Mouse (Mus musculus): ENCODE results near the gene Caps2. TPM values are rescaled to one million over a fixed set of nuclear protein-coding genes. Genes with fewer than 3 reads are reported as not detected.
"Not testable (repeated sequence)": the region's sequence is repeated elsewhere in the genome, so short reads cannot be mapped to it uniquely, and the experiment has no call there.

Caps2 gene
- polyA plus RNA-seq, 1 experiment from 2014 or later = not detected

GRCm38 (mm10) chr10:112139834-112140233 is 23.6 kb upstream of the Caps2 start:
- TF ChIP-seq CTCF (IDR thresholded peaks at IDR 0.05; ENCODE audit: low read depth) (no peak), EP300 (IDR thresholded peaks at IDR 0.05; ENCODE audit: low read depth) (no peak; the same call in 1 of the 2 replicates)
- no peak overlapping the region for H3K4me3 ChIP-seq (ENCODE audit: low read depth, low read length)
- H3K4me1 ChIP-seq (ENCODE audit: insufficient read depth) = no peaks in the 10 kb centered on the region
- H3K9ac ChIP-seq (replicated peaks) = no peak overlapping the region
- DNase-seq = no peak
- no peaks in the 10 kb centered on the region for H3K9me3 ChIP-seq (ENCODE audit: low read length)
- no peaks in the 10 kb centered on the region for H3K27me3 ChIP-seq (ENCODE audit: insufficient read depth, low read length)
- no peak overlapping the region for H3K27ac ChIP-seq (ENCODE audit: low read depth)
- WGBS (ENCODE audit: insufficient replicate concordance) = 26% methylated on average over 2 of the region's 2 CpGs
- H3K36me3 ChIP-seq (replicated peaks; ENCODE audit: insufficient read depth, low read length) = no peaks in the 10 kb centered on the region
- H3K4me2 ChIP-seq (ENCODE audit: low read depth, low read length) = no peak overlapping the region
- ATAC-seq = peak; percentile 67

GRCm38 (mm10) chr10:112159882-112160560 is 3.4 kb upstream of the Caps2 start, which contains the start of gene Glipr1l3:
Gene Glipr1l3, minus strand, starts transcription at chr10:112160327.
- H3K36me3 ChIP-seq (replicated peaks; ENCODE audit: insufficient read depth, low read length); H3K27me3 ChIP-seq (ENCODE audit: insufficient read depth, low read length); H3K4me1 ChIP-seq (ENCODE audit: insufficient read depth); H3K4me2 ChIP-seq (ENCODE audit: low read depth, low read length); H3K27ac ChIP-seq (ENCODE audit: low read depth); H3K9ac ChIP-seq (replicated peaks); H3K4me3 ChIP-seq (ENCODE audit: low read depth, low read length); H3K9me3 ChIP-seq (ENCODE audit: low read length): not testable (repeated sequence)
- WGBS (ENCODE audit: insufficient replicate concordance) = 24% methylated on average over 15 of the region's 15 CpGs
- peak; percentile 81 for ATAC-seq
- peak; percentile 83 for TF ChIP-seq CTCF (IDR thresholded peaks at IDR 0.05; ENCODE audit: low read depth)
- peak; percentile 79 for DNase-seq

- H3K36me3 ChIP-seq (replicated peaks; ENCODE audit: insufficient read depth, low read length); H3K27ac ChIP-seq (ENCODE audit: low read depth); H3K27me3 ChIP-seq (ENCODE audit: insufficient read depth, low read length); DNase-seq; H3K4me2 ChIP-seq (ENCODE audit: low read depth, low read length); H3K4me3 ChIP-seq (ENCODE audit: low read depth, low read length); H3K9me3 ChIP-seq (ENCODE audit: low read length); ATAC-seq; H3K4me1 ChIP-seq (ENCODE audit: insufficient read depth); H3K9ac ChIP-seq (replicated peaks): not testable (repeated sequence)
- 45% methylated on average over 13 of the region's 13 CpGs for WGBS (ENCODE audit: insufficient replicate concordance)
Measured at GRCm38 (mm10) chr10:112177027-112177426, 13.6 kb downstream of the Caps2 start.

- not testable (repeated sequence) for H3K27me3 ChIP-seq (ENCODE audit: insufficient read depth, low read length); H3K36me3 ChIP-seq (replicated peaks; ENCODE audit: insufficient read depth, low read length); H3K9ac ChIP-seq (replicated peaks); H3K9me3 ChIP-seq (ENCODE audit: low read length); H3K27ac ChIP-seq (ENCODE audit: low read depth); DNase-seq; ATAC-seq; H3K4me1 ChIP-seq (ENCODE audit: insufficient read depth); H3K4me2 ChIP-seq (ENCODE audit: low read depth, low read length); H3K4me3 ChIP-seq (ENCODE audit: low read depth, low read length)
- WGBS (ENCODE audit: insufficient replicate concordance) = 57% methylated on average over 2 of the region's 2 CpGs
Measured at GRCm38 (mm10) chr10:112193919-112194318, 30.5 kb downstream of the Caps2 start.

GRCm38 (mm10) chr10:112203463-112203862 is 40.0 kb downstream of the Caps2 start:
- 64% methylated on average over 2 of the region's 2 CpGs for WGBS (ENCODE audit: insufficient replicate concordance)
- DNase-seq = no peak

GRCm38 (mm10) chr10:112227073-112227472 is 63.7 kb downstream of the Caps2 start:
- Histone ChIP-seq H3K4me1 (ENCODE audit: insufficient read depth) (no peaks in the 10 kb centered on the region), H3K9me3 (ENCODE audit: low read length) (no peaks in the 10 kb centered on the region), H3K36me3 (replicated peaks; ENCODE audit: insufficient read depth, low read length) (no peaks in the 10 kb centered on the region), H3K4me2 (ENCODE audit: low read depth, low read length) (no peak overlapping the region), H3K27ac (ENCODE audit: low read depth) (no peak overlapping the region), H3K27me3 (ENCODE audit: insufficient read depth, low read length) (no peaks in the 10 kb centered on the region), H3K4me3 (ENCODE audit: low read depth, low read length) (no peak overlapping the region), H3K9ac (replicated peaks) (no peak overlapping the region)
- DNase-seq (no peak), ATAC-seq (no peak)
- WGBS (ENCODE audit: insufficient replicate concordance) = 65% methylated on average over 1 of the region's 1 CpGs
- TF ChIP-seq EP300 (IDR thresholded peaks at IDR 0.05; ENCODE audit: low read depth) (no peak), CTCF (IDR thresholded peaks at IDR 0.05; ENCODE audit: low read depth) (no peak)

More at GRCm38 (mm10) chr10:112203463-112203862, 40.0 kb downstream of the Caps2 start:
- TF ChIP-seq CTCF (IDR thresholded peaks at IDR 0.05; ENCODE audit: low read depth) (peak; percentile 52), EP300 (IDR thresholded peaks at IDR 0.05; ENCODE audit: low read depth) (no peak)
- Histone ChIP-seq H3K4me2 (ENCODE audit: low read depth, low read length) (no peak overlapping the region), H3K9ac (replicated peaks) (no peak overlapping the region), H3K27me3 (ENCODE audit: insufficient read depth, low read length) (no peaks in the 10 kb centered on the region), H3K4me3 (ENCODE audit: low read depth, low read length) (no peak overlapping the region), H3K27ac (ENCODE audit: low read depth) (no peak overlapping the region), H3K9me3 (ENCODE audit: low read length) (no peaks in the 10 kb centered on the region), H3K4me1 (ENCODE audit: insufficient read depth) (no peaks in the 10 kb centered on the region), H3K36me3 (replicated peaks; ENCODE audit: insufficient read depth, low read length) (no peaks in the 10 kb centered on the region)
- no peak for ATAC-seq

- DNase-seq; H3K4me1 ChIP-seq (ENCODE audit: insufficient read depth); H3K4me2 ChIP-seq (ENCODE audit: low read depth, low read length); ATAC-seq; H3K9ac ChIP-seq (replicated peaks); H3K4me3 ChIP-seq (ENCODE audit: low read depth, low read length); H3K27me3 ChIP-seq (ENCODE audit: insufficient read depth, low read length); H3K36me3 ChIP-seq (replicated peaks; ENCODE audit: insufficient read depth, low read length); H3K27ac ChIP-seq (ENCODE audit: low read depth); H3K9me3 ChIP-seq (ENCODE audit: low read length): not testable (repeated sequence)
- WGBS (ENCODE audit: insufficient replicate concordance) = 54% methylated on average over 6 of the region's 6 CpGs
Measured at GRCm38 (mm10) chr10:112229091-112229843, 65.8 kb downstream of the Caps2 start.

- not testable (repeated sequence) for DNase-seq; H3K9me3 ChIP-seq (ENCODE audit: low read length)
- 28% methylated on average over 1 of the region's 1 CpGs for WGBS (ENCODE audit: insufficient replicate concordance)
Measured at GRCm38 (mm10) chr10:112232733-112233132, 69.3 kb downstream of the Caps2 start.

GRCm38 (mm10) chr10:112235396-112235940 is 72.0 kb downstream of the Caps2 start:
- H3K27me3 ChIP-seq (ENCODE audit: insufficient read depth, low read length); H3K4me2 ChIP-seq (ENCODE audit: low read depth, low read length); H3K9me3 ChIP-seq (ENCODE audit: low read length); ATAC-seq; H3K36me3 ChIP-seq (replicated peaks; ENCODE audit: insufficient read depth, low read length); DNase-seq; H3K4me3 ChIP-seq (ENCODE audit: low read depth, low read length); H3K27ac ChIP-seq (ENCODE audit: low read depth); H3K4me1 ChIP-seq (ENCODE audit: insufficient read depth); H3K9ac ChIP-seq (replicated peaks): not testable (repeated sequence)
- WGBS (ENCODE audit: insufficient replicate concordance) = 83% methylated on average over 5 of the region's 5 CpGs

More at GRCm38 (mm10) chr10:112232733-112233132, 69.3 kb downstream of the Caps2 start:
- not testable (repeated sequence) for H3K4me1 ChIP-seq (ENCODE audit: insufficient read depth); H3K9ac ChIP-seq (replicated peaks); H3K36me3 ChIP-seq (replicated peaks; ENCODE audit: insufficient read depth, low read length); H3K4me3 ChIP-seq (ENCODE audit: low read depth, low read length); ATAC-seq; H3K27ac ChIP-seq (ENCODE audit: low read depth); H3K27me3 ChIP-seq (ENCODE audit: insufficient read depth, low read length); H3K4me2 ChIP-seq (ENCODE audit: low read depth, low read length)
